Mouse (Mus musculus) CD8-positive naive resting alpha-beta T cell, adult 2 months (primary cell): ENCODE measurements around the gene Uhrf1.
A peak's percentile ranks its signal among the peaks of the same experiment; 100 is the strongest.

Experiments
- DNase-seq, 2 experiments: peaks; one replicate each; pipeline ENCODE4 v3.0.0; 2022; ENCODE audit warnings: low read depth in 2 of 2, low spot score in 2 of 2

Uhrf1 gene

DNA sequence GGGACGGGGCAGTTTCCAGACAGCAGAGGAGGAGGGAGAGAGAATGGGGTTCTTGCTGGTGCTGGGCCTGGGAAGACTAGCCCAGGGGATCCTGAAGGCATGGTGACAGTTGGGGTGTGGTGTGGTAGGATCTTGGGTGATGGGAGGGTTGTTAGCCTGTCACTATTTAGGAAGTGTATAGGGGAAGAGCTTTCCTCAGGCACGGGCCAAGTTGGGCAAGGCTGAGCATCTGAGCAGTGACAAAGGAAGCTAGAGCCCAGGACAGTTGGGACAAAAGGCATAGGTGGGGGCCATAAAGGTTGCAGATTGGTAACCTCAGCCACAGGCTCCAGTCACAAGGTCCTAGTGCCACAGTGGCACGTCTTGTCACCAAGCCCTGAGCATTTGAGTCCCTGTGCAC is 40.3 kb downstream of the Uhrf1 start:
- no peak for DNase-seq

- DNase-seq: no peak
Measured at GRCm38 (mm10) chr17:56345364-56345763, 42.2 kb downstream of the Uhrf1 start.

DNA sequence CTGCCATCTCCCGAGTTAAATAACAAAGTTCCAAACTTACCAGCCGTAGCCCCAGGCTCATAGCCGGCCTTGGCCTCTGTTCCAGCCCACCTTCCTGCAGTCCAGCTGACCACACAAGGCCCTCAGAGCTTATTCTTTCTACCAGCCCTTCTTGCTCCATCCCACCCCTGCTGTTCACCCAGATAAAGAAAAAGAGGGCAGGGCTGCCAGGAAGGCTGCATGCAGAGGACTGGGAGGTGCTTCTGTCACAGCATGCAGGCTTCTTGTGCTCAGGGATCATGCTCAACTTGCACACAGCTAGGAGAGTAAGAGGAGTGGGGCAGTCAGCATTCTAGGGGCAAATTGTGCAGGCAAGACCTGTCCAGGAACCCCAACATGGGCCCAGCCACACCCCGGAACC is 45.0 kb downstream of the Uhrf1 start:
- no peak for DNase-seq

- no peak for DNase-seq
Measured at GRCm38 (mm10) chr17:56348586-56348985, 45.5 kb downstream of the Uhrf1 start.

DNA sequence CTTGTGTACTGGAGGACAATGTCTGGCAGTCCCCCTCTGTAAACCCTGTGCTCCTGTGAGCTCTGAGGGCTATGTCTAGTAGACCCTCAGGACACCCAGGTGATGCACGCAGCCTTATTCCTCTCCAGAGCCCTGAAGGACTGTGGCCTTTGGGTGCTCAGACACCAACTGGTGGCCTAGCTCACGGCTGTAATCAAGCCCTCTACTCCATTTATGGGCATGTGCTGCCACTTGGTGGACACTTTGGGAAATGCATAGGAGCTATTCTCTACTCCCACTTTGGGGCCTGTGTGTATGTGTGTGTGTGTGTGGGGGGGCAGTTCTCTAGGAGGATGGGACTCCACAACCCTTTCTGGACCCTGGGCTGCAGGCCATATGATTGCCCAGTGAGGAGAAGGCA is 47.6 kb downstream of the Uhrf1 start:
- DNase-seq: peak; percentile 71 to 84

DNA sequence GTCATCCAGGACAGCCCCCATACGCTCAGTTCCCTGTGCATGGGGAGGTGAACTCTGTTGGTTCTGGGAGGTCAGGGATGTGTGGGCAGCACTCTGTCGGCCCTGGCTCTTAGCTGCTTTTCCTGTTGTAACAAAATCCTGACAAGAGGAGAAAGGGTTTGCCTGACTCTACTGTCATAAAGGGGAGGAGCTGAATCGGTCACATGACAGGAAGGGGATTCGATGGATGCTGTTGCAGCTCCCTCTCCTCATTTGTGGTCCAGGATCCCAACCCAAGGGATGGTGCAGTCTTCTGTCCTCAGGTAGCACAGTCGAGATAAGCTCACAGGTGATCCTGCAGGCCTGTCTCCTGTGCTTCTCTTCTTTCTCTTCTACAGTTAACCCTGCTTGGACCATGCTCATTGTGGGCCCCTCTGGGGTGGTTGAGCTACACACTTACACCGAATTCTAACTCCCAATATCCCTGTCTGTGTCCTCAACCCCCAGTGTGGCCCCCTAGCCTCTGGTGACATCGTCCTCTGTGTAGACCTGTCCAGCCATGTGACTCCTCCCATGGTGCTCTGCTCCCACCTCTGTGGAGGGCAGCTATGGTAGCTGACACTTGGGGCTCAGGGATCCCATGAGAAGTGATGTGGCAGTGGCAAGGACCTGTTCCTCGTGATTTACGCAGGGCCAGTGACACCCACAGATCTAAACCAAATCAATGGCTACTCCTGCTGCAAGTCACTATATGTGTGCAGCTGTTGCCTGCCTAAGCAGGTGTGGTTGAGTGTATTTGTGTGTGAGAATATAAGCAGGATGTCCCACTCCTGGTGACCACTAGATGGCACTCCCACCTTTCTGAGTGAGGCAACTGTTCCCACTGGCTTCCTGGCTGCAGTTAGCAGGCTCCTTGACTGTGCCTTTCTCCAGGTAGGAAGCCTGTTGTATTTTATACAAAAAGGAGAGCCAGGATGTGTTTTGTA is 54.1 kb downstream of the Uhrf1 start:
- DNase-seq: peak; percentile 36 to 62

DNA sequence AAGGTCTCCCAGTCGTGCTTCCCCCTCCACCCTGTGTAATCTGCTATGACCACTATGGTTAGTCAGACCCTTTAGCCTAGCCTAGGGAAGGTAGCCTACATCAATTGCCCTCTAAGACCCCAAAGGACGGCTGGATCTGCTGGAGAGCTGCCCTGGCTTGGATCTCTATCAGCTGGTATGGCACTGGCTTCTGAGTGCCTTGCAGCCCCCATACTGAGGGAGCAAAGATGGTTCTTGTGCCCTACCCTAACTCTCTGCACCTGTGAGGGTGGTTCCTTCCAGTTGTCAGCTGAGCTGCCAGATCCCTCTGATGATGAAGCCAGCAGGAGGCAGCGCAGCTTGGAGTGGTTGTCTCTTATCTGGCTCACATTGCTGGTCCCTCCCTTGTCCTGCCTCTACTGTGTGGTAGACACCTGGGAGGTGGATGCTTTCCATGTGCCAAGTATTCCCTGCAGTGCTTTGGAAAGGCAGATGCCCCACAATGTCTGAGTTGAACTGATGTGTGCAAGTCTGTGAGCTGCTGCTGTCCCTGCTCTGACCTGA is 56.1 kb downstream of the Uhrf1 start:
- DNase-seq: no peak

GRCm38 (mm10) chr17:56359864-56360263 is 56.7 kb downstream of the Uhrf1 start:
- DNase-seq: no peak

DNA sequence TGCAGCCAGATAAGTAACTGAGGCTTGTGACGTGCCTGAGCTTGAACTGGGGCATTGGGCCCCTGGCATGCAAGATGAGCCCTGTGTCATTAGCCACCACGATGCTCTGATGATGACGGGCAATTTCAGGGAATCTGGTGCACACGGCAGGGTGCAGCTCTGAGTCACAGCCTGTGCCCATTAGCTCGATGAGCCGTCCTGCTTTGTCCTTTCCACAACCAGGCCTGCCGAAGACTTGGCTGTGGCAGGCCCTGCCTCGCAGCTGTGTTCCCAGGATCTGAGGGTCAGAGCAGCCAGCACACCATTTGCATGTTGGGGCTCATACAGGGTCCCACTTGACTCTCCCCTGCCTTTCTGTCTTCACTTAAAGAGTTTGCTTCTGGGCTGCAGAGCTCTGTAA is 57.3 kb downstream of the Uhrf1 start:
- DNase-seq: no peak

GRCm38 (mm10) chr17:56361542-56361941 is 58.4 kb downstream of the Uhrf1 start:
- no peak for DNase-seq

DNA sequence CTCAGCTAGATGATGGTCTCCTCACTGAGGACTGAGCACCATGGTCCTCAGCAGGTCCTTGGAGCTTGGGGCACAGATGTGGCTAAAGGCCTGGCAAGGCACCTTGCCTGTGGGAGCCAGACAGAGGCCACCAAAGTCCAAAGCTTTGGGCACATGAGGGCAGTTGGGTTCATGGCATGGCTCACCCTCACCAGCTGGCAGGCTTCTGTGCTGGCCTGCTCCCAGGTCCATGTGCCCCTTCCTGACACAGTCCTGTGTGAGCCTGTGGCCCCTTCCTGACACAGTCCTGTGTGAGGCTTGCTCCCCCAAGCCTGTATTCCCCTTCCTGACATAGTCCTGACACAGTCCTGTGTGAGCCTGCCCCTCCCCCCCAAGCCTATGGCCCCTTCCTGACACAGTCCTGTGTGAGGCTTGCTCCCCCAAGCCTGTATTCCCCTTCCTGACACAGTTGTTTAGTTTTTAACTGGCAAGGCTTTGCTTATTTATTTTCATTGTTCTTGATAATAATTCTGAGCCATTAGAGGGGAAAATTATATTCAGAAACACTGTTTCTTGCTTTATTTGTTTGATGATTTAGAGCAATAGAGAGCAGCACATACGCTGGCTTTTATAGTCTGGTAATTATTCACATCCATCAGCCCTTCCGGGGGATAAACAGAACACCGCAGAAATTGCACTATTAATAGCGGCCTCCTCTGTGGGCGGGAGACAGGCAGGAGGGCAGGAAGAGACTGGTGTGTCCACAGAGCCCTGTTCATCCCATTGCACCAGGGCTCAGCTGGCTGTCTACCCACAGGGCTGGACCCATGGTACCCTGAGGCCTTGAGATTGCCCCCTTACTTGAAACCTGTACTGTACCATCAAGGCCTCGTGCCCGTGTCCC is 62.9 kb downstream of the Uhrf1 start:
- no peak for DNase-seq

DNA sequence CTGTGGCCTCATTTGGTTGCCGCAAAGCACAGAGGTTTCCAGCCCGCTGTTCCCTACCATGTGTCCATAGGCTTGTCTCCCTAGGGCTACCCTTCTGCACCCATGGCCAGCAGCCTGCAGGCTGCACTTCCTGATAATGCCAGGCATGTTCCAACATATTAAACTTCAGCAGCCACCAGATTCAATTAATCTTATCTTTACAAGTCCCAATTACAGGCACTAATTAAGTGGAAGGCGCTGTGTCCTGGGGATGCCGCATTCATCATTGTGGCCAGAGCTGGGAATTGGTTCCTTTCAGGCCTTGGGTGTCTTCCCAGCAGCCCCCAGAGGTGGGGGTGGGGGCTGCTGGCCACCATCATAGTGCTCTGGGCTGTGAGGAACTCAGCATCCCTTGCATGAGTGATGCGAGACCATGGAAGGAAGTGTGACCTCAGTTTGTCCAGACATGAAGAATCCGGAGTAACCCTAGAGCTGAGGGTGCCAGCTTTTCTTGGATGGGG is 65.2 kb downstream of the Uhrf1 start:
- no peak for DNase-seq

GRCm38 (mm10) chr17:56370090-56370489 is 67.0 kb downstream of the Uhrf1 start:
- no peak for DNase-seq

- DNase-seq: no peak
Measured at GRCm38 (mm10) chr17:56371029-56371660, 68.0 kb downstream of the Uhrf1 start.

GRCm38 (mm10) chr17:56372109-56372508 is 69.0 kb downstream of the Uhrf1 start:
- DNase-seq: no peak
